Mouse (Mus musculus) CH12.LX (cell line): ENCODE measurements at regions not wholly inside any gene's neighbourhood (a gene's known extent, or its start where the extent isn't known, plus 50 kb on each side); places are given as distances from the start of the nearest gene placed in this dataset.

Experiments
- CTCF ChIP-seq, 2 experiments: IDR thresholded peaks in 1 of 2; conservative IDR thresholded peaks in 1 of 2; 2 replicates each; pipeline ENCODE4 v1.5.1; 2011 to 2012; ENCODE audit warnings: low read depth in 2 of 2, low read length in 2 of 2, improper control_type of control experiment in 1 of 2, inconsistent platforms in 1 of 2, mild to moderate bottlenecking in 1 of 2, moderate library complexity in 1 of 2
- ETS1 ChIP-seq: conservative IDR thresholded peaks from 2 replicates; pipeline ENCODE4 v1.6.1; 2012; ENCODE audit warnings: low read depth, mild to moderate bottlenecking, inconsistent platforms, low read length, improper control_type of control experiment, moderate library complexity
- MAX ChIP-seq: IDR thresholded peaks from 2 replicates; pipeline ENCODE4 v1.6.1; 2011; ENCODE audit warnings: low read length, improper control_type of control experiment
- POLR2A ChIP-seq: IDR thresholded peaks from 2 replicates; pipeline ENCODE4 v1.6.1; 2011; ENCODE audit warnings: low read depth, mild to moderate bottlenecking, improper control_type of control experiment, low read length
- TCF12 ChIP-seq: IDR thresholded peaks from 2 replicates; pipeline ENCODE4 v1.6.1; 2014; ENCODE audit warnings: low read depth, mild to moderate bottlenecking, inconsistent platforms, low read length, improper control_type of control experiment

DNA sequence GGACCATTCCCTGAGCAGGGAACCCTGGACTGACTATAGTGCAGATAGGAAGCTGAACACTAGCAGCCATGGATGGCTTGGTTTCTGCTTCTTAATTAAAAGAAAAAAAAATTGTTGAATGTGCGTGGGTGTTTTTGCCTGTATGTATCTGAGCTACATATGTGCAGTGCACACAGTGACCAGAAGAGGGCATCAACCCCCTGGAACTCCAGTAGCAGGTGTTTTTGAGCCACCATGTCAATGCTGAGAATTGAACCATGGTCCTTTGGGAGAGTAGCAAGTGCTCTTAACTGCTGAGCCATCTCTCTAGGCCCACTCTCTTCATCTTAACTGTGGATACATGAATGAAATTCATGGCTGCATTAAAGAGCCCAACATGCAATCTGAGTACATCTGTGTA is 172.5 kb downstream of the Lrrc3b start:
- TF ChIP-seq MAX (no peak), POLR2A (no peak), TCF12 (no peak), ETS1 (no peak), CTCF (conservative IDR thresholded peaks at IDR 0.05 in 1 of 2, IDR thresholded peaks at IDR 0.05 in 1 of 2; ENCODE audit: low read depth in 2 of 2, low read length in 2 of 2) (peak; percentile 56 to 85)
